Mouse (Mus musculus): ENCODE results near the gene Hcfc1.

The Hcfc1 gene

GRCm38 (mm10) chrX:73941860-73942259 lies 24.3 kb downstream of the Hcfc1 start:
- no peak for DNase-seq (ENCODE audit: low spot score)

- no peak for DNase-seq (ENCODE audit: low spot score)
Observed at GRCm38 (mm10) chrX:73931871-73932270, 34.3 kb downstream of the Hcfc1 start.

- peak; percentile 78 for DNase-seq (ENCODE audit: low spot score)
Observed at GRCm38 (mm10) chrX:73930402-73931062, 35.6 kb downstream of the Hcfc1 start, which contains the start of gene Renbp. Gene Renbp (minus strand): TSS chrX:73930850.

GRCm38 (mm10) chrX:73922550-73922882 lies 43.6 kb downstream of the Hcfc1 start:
- peak; percentile 26 for DNase-seq (ENCODE audit: low spot score)

GRCm38 (mm10) chrX:73921823-73922549 lies 44.2 kb downstream of the Hcfc1 start, which contains the start of the genes Arhgap4 and Naa10:
Gene Arhgap4 (minus strand): TSS chrX:73921870.
Gene Naa10 (minus strand): TSS chrX:73921944.
- peak; percentile 91 for DNase-seq (ENCODE audit: low spot score)

GRCm38 (mm10) chrX:73921285-73921822 lies 44.8 kb downstream of the Hcfc1 start:
- no peak for DNase-seq (ENCODE audit: low spot score)

GRCm38 (mm10) chrX:73918631-73919030 lies 47.5 kb downstream of the Hcfc1 start:
- no peak for DNase-seq (ENCODE audit: low spot score)

GRCm38 (mm10) chrX:73916945-73917344 lies 49.2 kb downstream of the Hcfc1 start:
- DNase-seq (ENCODE audit: low spot score), result no peak

- peak; percentile 95 for DNase-seq (ENCODE audit: low spot score)
Observed at GRCm38 (mm10) chrX:73914827-73915703, 51.1 kb downstream of the Hcfc1 start.

- DNase-seq (ENCODE audit: low spot score), result no peak
Observed at GRCm38 (mm10) chrX:73911588-73911987, 54.6 kb downstream of the Hcfc1 start.

- DNase-seq (ENCODE audit: low spot score), result no peak
Observed at GRCm38 (mm10) chrX:73911156-73911555, 55.0 kb downstream of the Hcfc1 start.

- DNase-seq (ENCODE audit: low spot score), result no peak
Observed at GRCm38 (mm10) chrX:73910451-73910850, 55.7 kb downstream of the Hcfc1 start.

GRCm38 (mm10) chrX:73910049-73910448 lies 56.1 kb downstream of the Hcfc1 start:
- no peak for DNase-seq (ENCODE audit: low spot score)

GRCm38 (mm10) chrX:73897959-73898358 lies 68.2 kb downstream of the Hcfc1 start:
- no peak for DNase-seq (ENCODE audit: low spot score)

GRCm38 (mm10) chrX:73895719-73896118 lies 70.4 kb downstream of the Hcfc1 start, which contains the start of gene L1cam:
Gene L1cam (minus strand): TSS chrX:73896105.
- DNase-seq (ENCODE audit: low spot score), result peak; percentile 60

GRCm38 (mm10) chrX:73892833-73893232 lies 73.3 kb downstream of the Hcfc1 start:
- DNase-seq (ENCODE audit: low spot score), result no peak
